Mouse (Mus musculus) megakaryocyte, embryonic 14.5 days (primary cell): ENCODE measurements at regions not wholly inside any gene's neighbourhood (a gene's known extent, or its start where the extent isn't known, plus 50 kb on each side); places are given as distances from the start of the nearest gene placed in this dataset.
"Not testable (repeated sequence)": the region's sequence is repeated elsewhere in the genome, so short reads cannot be mapped to it uniquely, and the experiment has no call there.

Source experiments
- H3K27me3 ChIP-seq: replicated peaks from 2 replicates; pipeline ENCODE3; 2012; ENCODE audit warnings: inconsistent platforms
- H3K36me3 ChIP-seq: replicated peaks from 2 replicates; pipeline ENCODE3; 2012; ENCODE audit warnings: low read length, inconsistent platforms, mixed read lengths
- H3K4me1 ChIP-seq: 2 replicates; pipeline ENCODE4 v1.6.1; 2012; ENCODE audit warnings: inconsistent platforms
- H3K4me3 ChIP-seq: replicated peaks from 2 replicates; pipeline ENCODE3; 2012; ENCODE audit warnings: moderate library complexity, mild to moderate bottlenecking, inconsistent platforms
- H3K9me3 ChIP-seq: 2 replicates; pipeline ENCODE4 v1.6.1; 2012; ENCODE audit warnings: inconsistent platforms
- FLI1 ChIP-seq: IDR thresholded peaks from 2 replicates; pipeline ENCODE4 v1.6.1; 2012; ENCODE audit warnings: low read length, inconsistent platforms, mixed read lengths
- GATA1 ChIP-seq: IDR thresholded peaks from 3 replicates; pipeline ENCODE4 v1.6.1; 2012; ENCODE audit warnings: mixed read lengths, low read length, inconsistent platforms, borderline replicate concordance

GRCm38 (mm10) chr11:41090391-41090900 is 335.3 kb upstream of the Ccng1 start:
- H3K36me3 ChIP-seq, H3K4me1 ChIP-seq, H3K4me3 ChIP-seq, H3K9me3 ChIP-seq, H3K27me3 ChIP-seq: not testable (repeated sequence)

DNA sequence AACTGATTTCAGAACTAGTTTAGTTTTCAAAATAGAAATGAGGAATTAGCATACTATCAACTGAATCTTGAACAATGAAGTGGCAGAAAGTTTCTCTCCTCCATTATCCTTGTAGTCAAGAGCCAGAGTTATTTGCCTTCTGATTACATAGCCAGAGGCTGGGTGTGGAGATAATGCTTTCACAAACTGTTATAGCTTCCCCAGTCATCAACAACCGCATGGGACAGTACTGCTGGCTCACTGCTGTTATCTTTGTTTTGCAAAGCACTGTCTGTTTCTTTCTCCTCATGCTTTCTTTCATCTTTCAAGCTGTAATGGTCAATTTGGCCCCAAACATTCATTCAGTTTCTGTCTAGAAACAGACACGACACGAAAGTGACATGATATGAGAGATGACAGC is 308.5 kb upstream of the Ccng1 start:
- TF ChIP-seq GATA1 (no peak), FLI1 (no peak)
- no peaks in the 10 kb centered on the region for H3K4me1 ChIP-seq
- H3K9me3 ChIP-seq, result 0 out of 2 replicates have a peak, but pooled peaks cover 5% of the 10 kb centered on the region
- no peak overlapping the region for H3K4me3 ChIP-seq
- H3K27me3 ChIP-seq, result no peaks in the 10 kb centered on the region
- H3K36me3 ChIP-seq, result no peaks in the 10 kb centered on the region

GRCm38 (mm10) chr11:41057796-41058195 is 302.7 kb upstream of the Ccng1 start:
- TF ChIP-seq GATA1 (no peak), FLI1 (no peak)

DNA sequence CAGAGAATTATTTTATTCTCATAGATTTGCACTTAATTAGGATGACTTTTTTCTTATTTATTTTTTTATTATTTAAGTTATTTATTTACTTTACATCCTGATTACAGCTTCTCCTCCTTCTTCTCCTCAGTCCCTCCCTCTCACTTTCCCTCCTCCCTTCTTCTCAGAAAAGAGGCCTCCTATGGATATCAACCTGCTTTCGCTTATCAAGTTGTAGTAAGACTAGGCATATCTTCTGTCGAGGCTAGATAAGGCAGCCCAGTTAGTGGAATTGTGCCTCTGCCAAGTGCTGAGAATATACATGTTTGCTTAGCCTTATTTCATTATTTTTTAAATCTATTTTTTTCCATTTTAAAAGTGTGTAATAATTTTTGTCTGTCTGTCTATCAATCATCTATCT is 274.9 kb upstream of the Ccng1 start:
- TF ChIP-seq FLI1 (no peak), GATA1 (no peak)
- Histone ChIP-seq H3K36me3 (no peaks in the 10 kb centered on the region), H3K27me3 (no peaks in the 10 kb centered on the region), H3K4me1 (no peaks in the 10 kb centered on the region), H3K9me3 (no peaks in the 10 kb centered on the region), H3K4me3 (no peak overlapping the region)

More at GRCm38 (mm10) chr11:41057796-41058195, 302.7 kb upstream of the Ccng1 start:
- H3K36me3 ChIP-seq, result no peaks in the 10 kb centered on the region
- H3K4me1 ChIP-seq, result no peaks in the 10 kb centered on the region
- no peak overlapping the region for H3K4me3 ChIP-seq
- no peaks in the 10 kb centered on the region for H3K27me3 ChIP-seq
- no peaks in the 10 kb centered on the region for H3K9me3 ChIP-seq

DNA sequence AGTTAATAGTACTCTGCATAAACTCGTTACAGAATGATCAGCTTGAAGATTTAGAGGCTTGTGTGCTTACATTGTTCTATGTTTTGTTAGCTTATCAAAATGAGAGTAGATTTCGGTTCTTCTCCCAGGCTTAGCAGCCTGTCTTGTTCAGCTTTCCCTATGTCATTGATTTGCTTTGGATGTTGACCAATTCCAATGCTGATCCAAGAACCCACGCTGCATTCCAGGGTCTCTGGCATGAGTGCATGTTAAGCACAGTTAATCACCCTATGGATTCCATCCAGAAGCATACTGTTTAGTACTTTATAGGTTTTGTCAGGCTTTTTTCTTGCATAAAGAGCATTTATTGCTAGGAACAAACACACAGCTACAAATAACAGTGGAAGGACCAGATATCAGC is 255.0 kb upstream of the Ccng1 start:
- no peaks in the 10 kb centered on the region for H3K36me3 ChIP-seq
- H3K4me1 ChIP-seq, result no peaks in the 10 kb centered on the region
- H3K9me3 ChIP-seq, result no peaks in the 10 kb centered on the region; the same call in 1 of the 2 replicates
- no peak for TF ChIP-seq GATA1
- TF ChIP-seq FLI1, result no peak
- no peak overlapping the region for H3K4me3 ChIP-seq
- no peaks in the 10 kb centered on the region for H3K27me3 ChIP-seq

DNA sequence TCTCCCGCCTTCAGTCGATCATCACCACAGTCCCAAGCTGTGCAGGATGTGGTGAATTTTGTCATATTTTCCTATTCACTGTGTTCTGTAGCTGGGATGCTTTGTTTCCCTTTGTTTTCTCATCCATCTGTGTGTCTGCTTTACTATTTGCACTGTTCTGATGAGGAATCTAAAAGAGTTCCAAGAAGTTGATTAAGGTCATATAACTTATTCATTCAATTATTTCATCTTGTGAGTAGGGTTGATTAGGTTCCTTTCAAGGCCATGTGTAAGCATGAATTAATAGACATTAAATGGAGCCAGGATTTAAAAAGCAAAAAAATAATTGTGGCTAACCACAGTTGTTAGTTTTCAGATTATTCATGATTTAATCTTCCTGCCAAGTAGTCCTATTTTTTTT is 217.7 kb upstream of the Ccng1 start:
- TF ChIP-seq GATA1 (no peak), FLI1 (no peak)
- Histone ChIP-seq H3K4me3 (no peak overlapping the region), H3K4me1 (no peaks in the 10 kb centered on the region), H3K9me3 (no peaks in the 10 kb centered on the region), H3K36me3 (no peaks in the 10 kb centered on the region), H3K27me3 (no peaks in the 10 kb centered on the region)

- Histone ChIP-seq H3K4me1 (no peaks in the 10 kb centered on the region), H3K36me3 (no peaks in the 10 kb centered on the region), H3K4me3 (peak overlapping the region; percentile 70), H3K9me3 (no peaks in the 10 kb centered on the region), H3K27me3 (peaks cover 2% of the 10 kb centered on the region)
- TF ChIP-seq GATA1 (no peak), FLI1 (no peak)
These were observed 172.1 kb upstream of the Ccng1 start for GRCm38 (mm10) chr11:40927168-40927567.

DNA sequence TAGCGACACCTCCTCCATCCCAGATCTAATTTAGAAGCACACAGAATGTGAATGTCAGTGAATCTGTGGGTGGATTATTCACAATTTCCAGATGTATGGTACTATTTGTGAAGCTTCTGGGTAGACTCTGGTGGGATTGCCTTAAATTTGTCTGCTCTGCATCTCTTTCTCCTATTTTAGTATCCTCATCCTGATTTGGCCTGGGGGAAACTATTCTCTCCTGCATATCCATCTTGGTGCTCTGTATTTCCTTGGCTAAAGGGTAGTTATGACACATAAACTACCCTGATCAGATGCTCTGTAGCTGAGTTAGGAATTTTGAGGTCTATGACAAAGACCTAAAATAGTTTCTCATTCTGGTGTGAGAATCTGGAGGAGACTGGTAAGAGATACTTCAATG is 136.4 kb upstream of the Ccng1 start:
- no peaks in the 10 kb centered on the region for H3K27me3 ChIP-seq
- no peaks in the 10 kb centered on the region for H3K36me3 ChIP-seq
- no peaks in the 10 kb centered on the region for H3K4me1 ChIP-seq
- H3K4me3 ChIP-seq, result no peak overlapping the region
- TF ChIP-seq FLI1, result no peak
- no peak for TF ChIP-seq GATA1
- H3K9me3 ChIP-seq, result no peaks in the 10 kb centered on the region

DNA sequence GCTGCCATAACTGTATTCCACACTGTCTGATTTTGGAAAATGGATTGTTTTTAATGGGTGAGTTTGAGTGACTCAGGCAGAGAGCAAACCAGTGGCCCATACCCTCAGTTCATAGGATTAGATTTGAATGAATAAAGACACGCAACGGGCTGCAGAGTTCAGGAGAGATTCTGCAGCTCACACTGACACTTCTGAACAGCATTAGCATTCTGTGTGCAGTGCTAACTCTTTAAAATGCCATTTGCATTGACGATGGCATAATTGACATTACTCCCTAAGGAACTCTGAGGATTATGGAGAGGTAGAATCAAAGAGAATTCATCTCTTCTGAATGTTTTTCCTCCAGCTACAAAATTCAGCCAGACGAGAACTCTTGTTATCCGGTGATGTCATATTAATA is 129.4 kb upstream of the Ccng1 start:
- Histone ChIP-seq H3K27me3 (no peaks in the 10 kb centered on the region), H3K36me3 (no peaks in the 10 kb centered on the region), H3K9me3 (no peaks in the 10 kb centered on the region), H3K4me1 (no peaks in the 10 kb centered on the region), H3K4me3 (no peak overlapping the region)
- TF ChIP-seq GATA1, result no peak
- TF ChIP-seq FLI1, result no peak

DNA sequence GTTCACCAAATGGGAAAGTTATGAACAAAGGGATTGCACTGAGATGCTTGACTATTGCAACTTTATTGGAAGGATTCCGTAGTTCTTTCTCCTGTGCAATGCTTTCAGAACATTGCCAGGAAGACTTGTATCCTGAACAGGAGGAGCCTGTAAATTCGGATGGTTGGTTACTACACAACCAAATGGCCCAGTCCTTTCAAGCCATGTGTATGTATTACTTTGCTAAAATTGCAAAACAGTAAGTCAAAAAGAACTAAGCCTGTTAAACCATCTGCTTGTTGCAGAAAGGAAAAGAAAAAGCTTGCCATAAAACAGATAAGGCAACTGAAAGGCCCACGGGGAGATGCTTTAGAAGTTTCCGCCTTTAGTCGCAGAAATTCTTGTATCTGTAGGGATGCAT is 124.5 kb upstream of the Ccng1 start:
- H3K4me3 ChIP-seq, result no peak overlapping the region
- no peaks in the 10 kb centered on the region for H3K36me3 ChIP-seq
- TF ChIP-seq GATA1 (no peak), FLI1 (no peak)
- H3K27me3 ChIP-seq, result no peaks in the 10 kb centered on the region
- H3K9me3 ChIP-seq, result no peaks in the 10 kb centered on the region
- no peaks in the 10 kb centered on the region for H3K4me1 ChIP-seq

GRCm38 (mm10) chr11:40873002-40873401 is 117.9 kb upstream of the Ccng1 start:
- Histone ChIP-seq H3K36me3 (no peaks in the 10 kb centered on the region), H3K4me3 (no peak overlapping the region), H3K4me1 (no peaks in the 10 kb centered on the region), H3K27me3 (no peaks in the 10 kb centered on the region), H3K9me3 (no peaks in the 10 kb centered on the region)
- TF ChIP-seq FLI1 (no peak), GATA1 (no peak)
